Mouse (Mus musculus): ENCODE results near the gene Tmem50b.

Gene Tmem50b

DNA sequence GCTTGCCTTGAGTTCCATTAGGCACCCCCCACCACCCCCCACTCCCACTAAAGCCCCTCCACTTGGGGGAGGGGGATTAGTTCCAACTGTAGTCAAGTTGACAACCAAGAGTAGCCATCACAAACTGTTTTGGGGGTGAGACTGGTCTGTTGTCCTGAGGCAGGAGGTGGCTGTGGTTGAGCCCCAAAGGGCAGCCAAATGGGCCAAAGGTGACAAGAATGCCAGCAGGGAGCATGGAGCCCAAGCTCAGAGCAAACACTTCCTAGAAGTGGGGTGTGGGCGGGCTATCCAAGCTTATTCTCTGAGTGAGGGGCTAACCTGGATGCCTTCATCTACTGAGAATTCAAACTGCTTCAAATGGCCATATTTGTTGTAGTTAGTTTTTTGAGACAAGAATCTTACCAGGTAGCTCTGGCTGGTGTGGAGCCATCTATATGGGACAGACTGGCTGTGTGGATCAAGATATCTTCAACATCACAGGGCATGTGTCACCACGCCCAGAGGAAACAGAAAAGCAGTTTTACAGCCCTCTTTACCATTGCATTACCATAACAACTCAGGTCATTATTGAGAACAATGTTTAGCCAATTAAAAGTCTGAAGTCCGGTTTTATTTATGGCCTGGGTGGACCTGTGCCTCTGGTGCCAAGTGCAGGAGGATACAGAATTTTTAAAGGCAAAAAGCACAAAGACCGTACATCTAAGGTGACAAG, 32.9 kb downstream of the Tmem50b start:
- no peak for DNase-seq (ENCODE audit: low spot score)

DNA sequence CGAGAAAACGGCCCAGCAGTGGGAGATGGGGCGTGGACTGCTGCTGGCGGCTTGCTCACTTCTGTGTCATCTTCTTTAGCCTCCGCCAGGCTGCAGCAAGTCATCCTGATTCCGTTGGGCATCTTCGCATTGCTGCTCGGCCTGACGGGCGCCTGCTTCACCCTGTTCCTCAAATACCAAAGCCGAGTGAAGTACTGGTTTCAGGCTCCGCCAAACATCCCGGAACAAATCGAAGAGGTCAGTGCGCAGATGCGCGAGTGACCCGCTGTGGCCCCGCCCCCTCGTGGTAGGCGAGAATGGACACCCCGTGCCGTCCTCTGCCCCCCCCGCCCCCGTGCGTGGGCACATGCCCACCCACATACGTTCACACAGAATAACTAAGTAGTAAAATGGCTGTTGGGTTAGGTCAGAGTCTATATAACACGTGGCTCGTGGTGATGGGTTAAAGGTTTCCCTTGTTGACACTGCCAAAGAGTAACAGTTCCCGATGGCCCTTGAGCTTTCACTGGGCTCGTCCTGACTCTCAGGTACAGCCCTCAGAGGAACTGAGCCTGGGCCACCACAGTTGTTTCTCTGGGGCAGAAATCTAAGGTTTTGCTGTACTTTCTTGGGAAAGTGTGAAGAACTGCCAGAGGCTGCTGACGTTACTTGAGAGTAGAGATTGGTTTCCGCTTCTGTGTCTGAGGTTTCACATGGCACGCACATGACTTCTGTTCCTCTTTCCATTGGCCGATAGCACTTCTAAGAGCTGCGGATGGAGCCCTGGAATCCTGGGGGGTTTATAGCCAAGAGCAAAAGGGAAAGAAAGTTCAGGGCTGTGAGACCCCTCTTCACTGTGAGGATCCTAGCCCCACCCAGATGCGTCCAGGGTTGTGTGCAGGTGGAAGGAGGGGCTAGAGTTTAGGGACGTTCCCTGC, 35.8 kb downstream of the Tmem50b start:
- DNase-seq (ENCODE audit: low spot score): no peak

DNA sequence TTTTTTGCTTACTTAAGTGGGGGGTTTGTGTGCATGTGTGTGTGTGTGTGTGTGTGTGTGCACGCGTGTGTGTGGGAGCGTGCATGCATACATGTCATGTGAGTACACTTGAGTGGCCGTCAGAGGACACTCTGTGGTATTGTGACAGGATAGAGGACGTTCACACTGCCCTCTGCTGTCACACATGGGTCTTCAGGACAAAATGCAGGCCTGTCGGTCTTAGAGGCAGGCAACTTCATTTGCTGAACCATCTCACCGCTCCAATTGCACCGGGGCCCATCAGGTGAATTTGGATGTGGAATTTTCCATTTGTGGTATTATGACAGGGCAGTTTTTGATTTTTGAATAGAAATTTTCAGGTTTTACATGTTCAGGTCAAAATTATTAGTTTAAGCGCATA, 36.5 kb downstream of the Tmem50b start:
- DNase-seq (ENCODE audit: low spot score): no peak

DNA sequence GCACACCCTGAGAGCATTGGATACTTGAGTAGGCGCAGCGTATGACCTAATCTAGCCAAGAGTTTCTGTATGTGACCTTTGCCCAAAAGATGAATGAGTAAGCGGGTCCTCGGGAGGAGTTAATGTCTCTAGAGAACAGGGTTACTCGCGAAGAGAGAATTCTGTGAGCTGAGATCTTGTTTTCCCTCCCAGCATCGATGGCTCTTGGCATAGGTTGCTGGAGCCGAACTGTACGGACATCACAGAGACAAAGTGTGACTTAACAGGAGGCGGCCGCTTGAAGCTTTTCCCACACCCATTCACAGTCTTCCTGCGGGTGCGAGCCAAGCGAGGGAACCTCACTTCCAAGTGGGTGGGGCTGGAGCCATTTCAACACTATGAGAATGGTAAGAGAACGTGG, 39.9 kb downstream of the Tmem50b start:
- no peak for DNase-seq (ENCODE audit: low spot score)

DNA sequence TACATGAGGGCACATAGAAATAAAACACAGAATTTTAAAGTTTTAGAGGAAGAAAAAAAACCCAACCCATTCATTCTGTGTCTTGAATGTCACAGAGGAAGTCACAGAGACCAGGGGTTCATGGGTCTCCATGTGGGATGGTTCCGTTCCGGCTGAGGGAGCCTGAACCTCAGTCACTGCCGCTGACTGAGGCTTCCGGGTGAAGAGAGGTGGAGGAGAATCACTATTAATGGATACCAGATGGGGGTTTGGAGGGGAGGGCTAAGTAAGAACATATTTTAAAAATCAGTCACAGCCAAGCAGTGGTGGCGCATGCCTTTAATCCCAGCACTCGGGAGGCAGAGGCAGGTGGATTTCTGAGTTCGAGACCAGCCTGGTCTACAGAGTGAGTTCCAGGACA, 40.4 kb downstream of the Tmem50b start:
- no peak for DNase-seq (ENCODE audit: low spot score)

DNA sequence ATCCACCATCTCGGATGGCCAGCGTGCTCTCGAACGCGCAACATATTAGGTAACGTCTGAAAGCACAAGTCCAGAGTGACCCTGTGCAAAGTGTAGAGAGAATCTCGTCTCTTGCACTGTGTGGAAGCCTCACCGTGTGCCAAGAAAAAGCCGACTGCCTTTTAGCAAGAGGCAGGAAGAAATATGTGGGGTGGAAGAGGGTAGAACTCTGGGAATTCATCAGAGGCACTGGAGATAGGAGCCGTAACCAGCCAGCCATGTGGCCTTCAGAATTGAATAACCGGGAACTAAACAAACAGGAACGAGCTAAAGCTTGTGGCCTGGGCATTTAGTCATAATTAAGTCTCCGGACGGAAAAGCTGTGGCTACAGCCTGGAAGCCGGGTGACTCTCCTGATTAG, 40.9 kb downstream of the Tmem50b start:
- no peak for DNase-seq (ENCODE audit: low spot score)

DNA sequence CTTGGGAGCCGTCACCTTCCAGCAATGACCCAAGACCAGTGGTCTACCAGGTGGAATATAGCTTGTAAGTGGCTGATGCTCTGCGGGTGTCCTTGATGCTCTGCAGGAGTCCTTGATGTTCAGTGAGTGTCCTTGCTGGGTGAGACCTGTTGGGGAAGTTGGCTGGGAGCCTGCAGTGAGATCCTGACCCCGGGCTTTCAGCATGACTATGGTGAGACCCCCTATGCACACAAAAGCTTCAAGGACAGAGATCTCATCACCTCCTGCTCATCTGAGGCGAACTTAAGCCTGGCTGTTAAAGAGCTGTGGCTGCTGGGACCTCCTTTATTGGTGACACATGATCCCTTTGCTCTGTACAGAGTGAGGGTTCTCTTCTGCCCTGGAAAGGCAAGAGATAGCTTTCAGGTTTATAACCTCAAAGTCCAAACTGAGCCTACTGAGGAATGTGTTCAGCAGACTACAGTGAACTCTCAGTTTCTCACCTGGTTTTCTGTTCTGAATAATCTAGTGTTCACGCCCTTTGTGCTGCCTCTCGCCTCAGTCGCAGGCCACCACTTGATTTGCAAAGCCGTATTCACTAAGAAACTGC, 42.5 kb downstream of the Tmem50b start:
- no peak for DNase-seq (ENCODE audit: low spot score)

DNA sequence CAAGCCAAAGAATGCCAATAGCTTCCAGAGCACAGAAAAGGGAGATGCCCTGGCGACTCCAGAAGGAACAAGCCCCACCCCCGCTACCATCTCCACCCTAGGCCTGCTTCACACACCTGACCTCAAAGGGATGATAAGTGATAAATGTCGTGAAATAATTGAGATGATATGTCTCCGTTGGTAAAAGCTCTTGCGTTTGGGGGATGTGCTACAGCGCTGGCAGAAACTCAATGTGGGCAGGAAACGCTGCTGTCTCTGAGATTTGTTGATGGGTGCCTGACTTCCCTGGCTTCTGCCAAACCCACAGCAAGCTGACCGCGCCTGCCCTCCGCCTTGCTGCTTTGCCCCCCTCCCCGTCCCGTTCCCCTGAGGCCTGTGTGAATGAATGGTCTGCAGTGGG, 44.0 kb downstream of the Tmem50b start:
- DNase-seq (ENCODE audit: low spot score): no peak

DNA sequence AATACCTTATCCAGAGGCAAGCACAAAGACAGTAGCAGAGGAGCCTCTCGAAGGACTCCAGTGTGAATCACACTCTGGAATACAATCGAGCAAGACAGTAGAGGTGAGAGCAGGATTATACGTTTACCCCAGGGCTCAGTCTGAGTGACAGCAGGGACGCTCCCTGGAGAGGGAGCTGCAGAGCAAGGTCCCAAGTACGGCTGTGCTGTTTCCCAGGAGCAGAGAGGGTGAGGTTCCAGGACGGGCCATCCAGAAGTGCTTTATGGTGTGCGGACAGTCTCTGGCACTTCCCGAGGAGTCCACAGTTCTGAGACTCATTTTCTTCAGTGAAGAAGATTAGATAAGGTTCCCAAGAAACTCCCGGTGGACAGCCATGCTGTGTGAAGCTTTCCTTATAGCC, 45.5 kb downstream of the Tmem50b start:
- DNase-seq (ENCODE audit: low spot score): no peak

DNA sequence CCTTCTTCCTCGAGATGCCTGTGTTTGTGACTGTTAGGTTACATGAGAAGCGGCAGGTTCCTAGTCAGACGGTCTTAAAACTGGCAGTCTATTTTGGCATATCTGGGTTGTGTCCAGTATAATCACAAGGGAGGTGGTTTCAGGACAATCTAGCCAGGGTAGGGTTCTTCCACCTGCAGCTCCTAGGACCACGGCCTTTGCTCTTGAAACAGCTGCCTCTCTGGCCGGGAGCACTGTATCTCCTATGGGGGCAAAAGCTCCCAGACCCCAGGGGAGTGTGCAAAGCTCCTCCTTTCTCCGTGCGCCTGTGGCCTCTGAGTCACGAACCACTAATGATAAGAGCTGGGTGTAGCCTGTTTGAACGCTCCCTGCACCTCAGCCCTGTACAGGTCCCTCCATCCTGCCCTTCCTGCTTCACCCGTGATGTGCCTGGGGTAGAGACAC, 46.5 kb downstream of the Tmem50b start:
- DNase-seq (ENCODE audit: low spot score): no peak

DNA sequence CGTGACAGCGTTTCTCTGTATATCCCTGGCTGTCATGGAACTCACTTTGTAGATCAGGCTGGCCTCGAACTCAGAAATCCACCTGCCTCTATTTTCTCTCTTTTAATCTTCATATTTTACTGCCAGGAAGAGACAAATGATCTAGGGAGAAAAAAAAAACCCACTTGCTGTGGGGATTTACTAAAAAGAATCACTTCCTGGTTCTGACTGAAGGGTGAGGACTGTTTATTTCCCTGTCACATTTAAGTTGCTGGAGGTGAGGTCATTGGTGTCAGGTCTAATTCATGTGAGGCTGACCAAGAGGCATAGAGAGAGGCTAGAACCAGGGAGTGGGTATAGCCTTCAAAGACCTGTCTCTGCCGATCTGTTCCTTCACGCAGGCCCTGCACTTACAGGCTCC, 48.0 kb downstream of the Tmem50b start:
- no peak for DNase-seq (ENCODE audit: low spot score)

DNA sequence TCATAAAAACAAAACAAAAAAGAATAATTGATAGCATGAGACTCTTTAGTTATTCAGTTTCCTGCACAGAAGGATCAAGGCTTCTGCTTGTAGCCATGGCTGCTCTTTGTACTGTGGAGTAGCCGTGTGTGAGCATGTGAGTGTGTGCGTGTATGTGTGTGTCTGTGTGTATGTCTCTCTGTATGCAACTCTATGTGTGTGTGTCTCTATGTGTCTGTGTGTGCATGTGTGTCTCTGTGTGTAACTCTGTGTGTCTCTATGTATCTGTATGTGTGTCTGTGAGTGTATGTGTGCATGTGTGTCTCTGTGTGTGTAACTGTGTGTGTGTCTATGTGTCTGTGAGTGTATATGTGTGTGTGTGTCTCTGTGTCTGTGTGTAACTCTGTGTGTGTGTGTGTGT, 48.6 kb downstream of the Tmem50b start:
- no peak for DNase-seq (ENCODE audit: low spot score)

DNA sequence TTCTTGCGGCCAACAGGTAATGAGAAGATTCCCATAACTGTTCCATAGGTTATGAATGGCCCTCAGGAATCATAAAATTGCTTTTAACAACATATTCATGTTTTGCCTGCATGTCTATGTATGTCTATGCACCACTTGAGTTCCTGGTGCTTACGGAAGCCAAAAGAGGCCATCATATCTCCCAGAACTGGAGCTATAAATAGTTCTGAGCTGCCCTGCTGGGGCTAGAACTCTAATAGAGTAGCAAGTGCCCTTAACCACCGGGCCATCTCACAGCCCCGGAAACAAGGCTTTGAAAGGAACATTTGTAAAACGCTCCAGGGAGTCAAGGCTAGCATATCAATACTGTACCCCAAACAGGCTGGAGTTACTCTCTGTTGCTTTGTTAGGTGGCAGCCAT, 49.0 kb downstream of the Tmem50b start:
- no peak for DNase-seq (ENCODE audit: low spot score)

DNA sequence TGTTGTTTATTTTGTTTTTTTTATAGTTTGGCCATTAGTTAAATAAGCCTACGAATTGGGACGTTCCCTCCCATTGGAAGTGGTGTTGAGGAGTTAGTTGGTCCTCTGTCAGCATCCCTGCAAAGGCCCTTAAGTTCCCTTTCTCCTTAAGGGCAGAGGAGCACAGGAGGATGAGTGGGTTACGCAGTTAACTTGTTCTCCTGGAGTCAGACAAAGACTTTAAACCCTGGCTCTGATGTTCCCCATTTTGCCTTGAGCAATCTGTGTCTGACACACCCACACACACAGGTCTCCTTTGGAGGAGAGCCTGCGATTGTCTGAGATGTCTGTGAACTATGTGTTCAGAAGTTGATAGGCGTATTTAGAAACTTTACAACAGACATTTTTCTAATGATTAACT, 49.6 kb downstream of the Tmem50b start:
- DNase-seq (ENCODE audit: low spot score): no peak

DNA sequence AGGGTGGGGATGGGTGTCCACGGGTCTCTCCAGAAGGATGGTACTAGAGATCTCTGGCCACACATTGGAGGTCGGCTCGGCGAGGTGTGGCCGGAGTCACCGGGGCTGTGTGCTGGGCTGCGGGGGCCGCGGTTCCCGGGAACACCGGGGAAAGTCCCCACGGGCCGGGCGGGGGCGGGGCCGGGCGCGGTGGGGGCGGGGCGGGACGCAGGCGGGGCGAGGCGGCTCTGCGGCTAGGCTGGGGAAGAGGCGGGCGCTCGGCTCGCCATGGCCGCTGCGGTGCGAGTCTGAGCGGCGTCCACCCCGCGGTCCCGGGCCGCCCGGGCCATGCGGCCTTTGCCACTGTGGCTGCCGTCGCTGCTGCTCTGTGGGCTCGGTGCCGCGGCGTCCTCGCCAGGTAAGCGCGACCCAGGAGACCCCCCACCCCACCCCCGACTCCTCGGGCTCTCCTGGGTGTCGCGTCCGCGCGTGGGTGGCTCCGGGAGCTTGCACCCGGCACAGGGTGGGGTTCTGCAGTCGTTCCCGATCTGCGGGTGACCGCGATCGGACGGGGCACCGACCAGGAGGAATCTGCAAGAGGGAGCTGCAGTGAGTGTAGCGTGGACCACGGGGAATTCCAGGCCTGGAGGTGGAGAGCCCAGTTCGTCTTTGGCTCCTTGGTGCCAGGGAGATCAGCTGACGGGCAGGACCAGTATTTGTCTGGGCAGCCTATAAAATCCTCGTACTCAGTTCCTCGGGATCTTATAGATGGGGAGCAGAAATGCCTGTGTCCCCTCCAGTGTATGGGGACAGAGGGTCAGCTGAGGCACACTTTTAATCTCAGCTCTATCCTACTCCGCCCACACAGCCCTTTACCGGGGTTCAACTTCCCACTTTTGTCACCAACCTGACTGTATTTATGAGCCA, 50.5 kb downstream of the Tmem50b start, which contains the start of gene Ifngr2:
TSS of gene Ifngr2 (plus strand) at position 237 of the 906 bp plus-strand sequence.
- DNase-seq (ENCODE audit: low spot score): no peak

DNA sequence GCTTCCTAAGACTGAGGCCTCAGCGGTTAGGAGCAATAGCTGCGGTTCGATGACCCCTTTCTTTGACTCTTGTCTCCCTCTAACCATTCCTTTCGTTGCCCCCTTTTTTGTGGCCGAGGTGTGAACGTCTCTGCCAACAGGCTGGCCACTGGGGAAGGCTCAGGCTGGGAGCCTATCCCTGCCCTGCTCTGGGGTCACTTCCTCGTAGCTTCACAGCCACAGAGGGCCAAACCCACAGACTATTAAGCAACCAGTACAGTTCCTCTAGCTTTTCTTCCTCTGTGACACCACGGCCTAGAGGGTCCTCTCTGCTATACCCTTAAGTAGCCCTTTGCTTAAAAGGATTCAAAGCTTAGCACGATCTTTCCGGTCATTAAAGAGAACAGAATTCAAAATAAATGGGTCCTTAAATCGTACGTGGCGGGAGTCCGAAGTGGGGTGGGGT, 51.2 kb downstream of the Tmem50b start:
- no peak for DNase-seq (ENCODE audit: low spot score)

DNA sequence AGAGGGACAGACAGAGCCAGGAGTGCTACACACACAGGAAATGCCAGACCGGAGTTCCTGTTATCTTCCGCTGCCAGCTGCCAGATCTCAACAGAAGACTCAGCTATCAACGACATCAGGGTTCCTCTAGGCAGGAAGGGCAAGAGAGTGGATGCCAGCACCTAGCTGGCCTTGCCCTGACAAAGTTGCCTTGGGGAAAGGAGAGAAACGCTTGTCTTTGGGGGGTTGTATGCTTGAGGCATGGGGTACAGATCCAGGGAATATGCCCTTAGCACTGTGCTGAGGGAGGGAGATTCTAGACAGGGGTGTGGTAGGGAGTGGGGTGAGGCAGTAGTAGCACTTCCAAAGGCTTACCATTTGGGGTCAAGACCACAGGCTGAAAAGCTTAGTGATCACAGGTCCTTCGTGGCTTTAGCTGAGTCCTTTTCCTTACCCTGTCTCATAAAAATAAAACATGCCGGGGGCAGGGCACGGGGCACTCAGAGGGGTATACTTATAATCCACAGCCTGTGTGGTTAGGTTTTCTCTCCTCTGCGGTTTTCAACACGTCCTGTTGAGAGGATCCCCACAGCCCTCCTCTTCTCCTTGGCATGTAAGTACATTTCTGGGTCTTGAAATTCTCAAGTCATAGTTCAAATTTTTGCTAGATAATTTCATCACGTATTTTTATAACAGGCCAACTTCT, 51.9 kb downstream of the Tmem50b start:
- DNase-seq (ENCODE audit: low spot score): no peak

DNA sequence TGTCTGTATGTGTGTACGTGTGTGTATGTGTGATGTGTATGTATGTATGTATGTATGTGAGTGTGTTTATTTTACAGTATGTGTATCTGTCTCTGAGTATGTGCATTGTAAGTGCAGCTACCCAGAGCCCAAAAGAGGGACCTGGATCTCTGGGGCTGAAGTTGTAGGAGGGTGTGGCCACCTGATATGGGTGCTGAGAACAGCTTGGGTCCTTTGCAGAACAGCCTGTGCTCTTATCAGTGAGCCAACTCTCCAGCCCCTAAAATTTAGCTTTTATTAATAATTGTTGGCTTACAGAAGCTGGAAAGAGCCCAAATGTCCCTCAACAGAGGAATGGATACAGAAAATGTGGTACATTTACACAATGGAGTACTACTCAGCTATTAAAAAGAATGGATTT, 54.0 kb downstream of the Tmem50b start:
- DNase-seq (ENCODE audit: low spot score): no peak

DNA sequence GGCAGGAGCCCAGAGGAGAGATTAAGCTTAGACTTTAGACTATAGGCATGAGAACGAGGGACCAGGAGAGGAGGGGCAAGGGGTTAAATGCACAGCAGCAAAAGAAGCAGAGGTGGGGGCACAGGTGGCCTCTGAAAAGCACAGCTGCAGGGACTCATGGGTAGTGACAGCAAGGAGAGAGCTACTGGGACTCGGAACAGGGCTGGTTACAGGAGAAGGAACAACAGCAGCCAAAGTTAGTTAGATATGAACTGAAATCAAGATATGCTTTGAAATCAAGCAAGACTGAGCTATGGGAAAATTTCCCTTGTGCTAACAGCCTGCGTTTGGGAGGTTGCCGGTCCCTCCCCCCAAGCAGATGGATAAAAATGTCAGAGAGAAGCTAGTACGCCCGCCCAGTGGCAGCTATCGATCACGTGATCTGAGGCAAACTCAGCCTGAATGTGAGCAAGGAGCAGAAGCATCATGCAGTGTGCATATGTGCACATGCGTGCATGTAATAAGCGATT, 56.0 kb downstream of the Tmem50b start:
- no peak for DNase-seq (ENCODE audit: low spot score)

DNA sequence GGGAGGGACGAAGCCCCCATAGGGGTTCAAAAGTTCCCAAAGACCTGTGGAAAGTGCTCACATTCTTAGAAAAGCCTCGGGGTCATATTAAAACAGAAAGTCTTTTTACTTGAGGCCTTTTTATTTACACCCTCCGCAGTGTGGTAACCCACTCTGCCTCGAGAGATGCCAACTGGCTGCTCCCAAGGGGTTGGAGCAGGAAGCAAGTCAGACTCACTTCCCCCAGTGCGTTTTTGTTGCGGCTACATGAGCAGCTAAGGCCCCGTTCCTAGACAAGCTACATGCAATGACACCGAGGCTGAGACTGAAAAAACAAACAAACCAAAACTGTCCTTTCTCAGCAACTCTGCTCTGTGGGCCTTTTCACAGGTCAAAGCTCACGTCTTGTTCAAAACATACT, 59.1 kb downstream of the Tmem50b start:
- DNase-seq (ENCODE audit: low spot score): no peak

DNA sequence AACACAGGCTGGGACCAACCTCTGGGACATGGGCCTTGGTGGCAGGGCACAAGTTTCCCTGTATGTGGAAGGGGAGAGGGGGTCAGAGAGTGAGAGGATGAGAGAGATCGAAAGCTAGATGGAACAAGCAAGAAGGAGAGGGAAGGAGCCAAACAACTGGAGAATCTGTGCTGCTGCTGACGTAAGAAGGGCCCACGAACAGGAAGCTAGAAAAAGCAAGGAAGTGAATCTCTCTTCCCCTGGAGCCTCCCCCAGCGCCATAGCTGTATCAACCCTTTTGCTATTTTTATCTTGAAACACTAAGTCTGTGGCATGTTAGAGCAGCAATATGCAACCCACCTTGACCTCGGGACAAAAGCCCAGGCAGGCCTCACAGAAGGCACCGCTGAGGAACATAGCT, 59.5 kb downstream of the Tmem50b start:
- DNase-seq (ENCODE audit: low spot score): no peak
